Mouse (Mus musculus) liver, postnatal 0 days (tissue): ENCODE results near the gene Mrps26. TPM values are rescaled to one million over a fixed set of nuclear protein-coding genes. Genes with fewer than 3 reads are reported as not detected.
A peak's percentile ranks its signal among the peaks of the same experiment; 100 is the strongest.
"Not testable (repeated sequence)": the region's sequence is repeated elsewhere in the genome, so short reads cannot be mapped to it uniquely, and the experiment has no call there.

Experiments used
- ATAC-seq: fragments of 200-750 bp; cut with Nextera tagmentation; 2 replicates; pipeline ENCODE4 v1.8.0; 2017; ENCODE audit warnings: mild to moderate bottlenecking, moderate library complexity
- DNase-seq: peaks from one replicate; pipeline ENCODE4 v3.0.0-alpha.2; 2016
- H3K27ac ChIP-seq: fragments of 300-500 bp; sonication (generic); 2 replicates; pipeline ENCODE4 v1.5.1; 2014; ENCODE audit warnings: antibody characterized with exemption, moderate library complexity, mild to moderate bottlenecking, low read depth
- H3K27me3 ChIP-seq: fragments of 300-500 bp; sonication (generic); 2 replicates; pipeline ENCODE4 v1.6.1; 2014; ENCODE audit warnings: low read length, control low read depth, mixed read lengths; ENCODE audit not compliant: insufficient read depth
- H3K36me3 ChIP-seq: fragments of 300-500 bp; sonication (generic); replicated peaks from 2 replicates; pipeline ENCODE4 v1.6.1; 2014; ENCODE audit warnings: mild to moderate bottlenecking, control low read depth, low read length, moderate library complexity, mixed read lengths; ENCODE audit not compliant: insufficient read depth
- H3K4me1 ChIP-seq: fragments of 300-500 bp; sonication (generic); 2 replicates; pipeline ENCODE4 v1.6.1; 2014; ENCODE audit warnings: antibody characterized with exemption, mild to moderate bottlenecking, control low read depth; ENCODE audit not compliant: insufficient read depth
- H3K4me2 ChIP-seq: fragments of 300-500 bp; sonication (generic); 2 replicates; pipeline ENCODE4 v1.6.1; 2014; ENCODE audit warnings: low read depth, mild to moderate bottlenecking, low read length, moderate library complexity, mixed read lengths
- H3K4me3 ChIP-seq: fragments of 300-500 bp; sonication (generic); 2 replicates; pipeline ENCODE4 v1.5.1; 2014; ENCODE audit warnings: low read depth, low read length
- H3K9ac ChIP-seq: fragments of 300-500 bp; sonication (generic); replicated peaks from 2 replicates; pipeline ENCODE4 v1.6.1; 2014; ENCODE audit warnings: mild to moderate bottlenecking, moderate library complexity
- H3K9me3 ChIP-seq: fragments of 300-500 bp; sonication (generic); 2 replicates; pipeline ENCODE4 v1.6.1; 2016; ENCODE audit warnings: mild to moderate bottlenecking, control low read depth, low read length, mixed read lengths
- CTCF ChIP-seq: sonication (generic); IDR thresholded peaks from 2 replicates; pipeline ENCODE4 v1.5.1; 2016; ENCODE audit warnings: antibody characterized with exemption, low read depth
- EP300 ChIP-seq: IDR thresholded peaks from 2 replicates; pipeline ENCODE4 v1.6.1; 2016; ENCODE audit warnings: antibody characterized with exemption, low read depth, mild to moderate bottlenecking
- WGBS: fragments of 180-500 bp; shearing (Covaris S2); extraction: QIAGEN DNeasy Blood & Tissue Kit; methylation state at CpG from one replicate; pipeline ENCODE4 v1.1.7; 2014; ENCODE audit not compliant: insufficient replicate concordance; 5-methylcytosine and 5-hydroxymethylcytosine counted together
- polyA plus RNA-seq: library from polyadenylated mRNA; unstranded; fragments of >200 nt; fragmentation: Nextera tagmentation; extraction: Ambion mirVana; gene quantifications from 2 replicates; pipeline ENCODE4 v1.2.1, GENCODE M21; 2015

The Mrps26 gene
- 38.8 and 39.8 TPM in 2 replicates for polyA plus RNA-seq

DNA sequence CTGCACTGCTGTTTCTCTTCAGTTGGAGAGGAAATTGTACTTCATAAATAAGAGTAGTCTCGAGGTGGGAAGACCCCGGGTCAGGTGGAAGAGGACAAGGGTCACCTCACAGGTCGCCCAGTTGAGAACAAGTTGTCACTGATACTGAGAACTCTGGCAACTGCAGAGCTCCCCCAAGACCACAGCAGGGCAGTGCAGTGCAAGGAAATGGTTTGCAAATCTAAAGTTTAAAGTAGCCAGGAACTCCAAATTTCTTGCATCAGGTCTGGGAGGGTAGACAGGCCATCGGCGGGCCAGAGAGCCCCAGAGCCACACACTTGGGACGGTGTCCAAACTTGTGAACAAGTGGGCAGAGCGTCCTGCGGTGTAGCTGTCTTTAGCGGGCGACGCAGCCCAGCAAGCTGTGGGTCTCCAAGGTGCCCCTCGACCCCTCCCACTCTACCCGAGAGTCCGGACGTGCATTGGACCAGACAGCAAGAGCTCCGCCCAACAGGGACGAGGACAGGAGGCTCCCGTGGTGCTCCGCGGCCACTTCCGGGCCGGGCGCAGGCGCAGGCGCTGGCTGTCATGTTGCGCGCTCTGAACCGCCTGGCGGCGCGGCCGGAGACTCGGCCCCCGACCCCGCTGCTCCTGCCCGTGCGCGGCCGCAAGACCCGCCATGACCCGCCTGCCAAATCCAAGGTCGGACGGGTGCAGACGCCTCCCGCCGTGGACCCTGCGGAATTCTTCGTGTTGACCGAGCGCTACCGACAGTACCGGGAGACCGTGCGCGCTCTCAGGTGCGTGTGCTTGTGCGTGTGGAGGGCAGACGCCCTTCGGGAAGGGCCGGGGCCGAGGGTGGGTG, at the start of gene Mrps26:
Gene Mrps26 (plus strand): TSS at position 531 of the 844 bp plus-strand sequence.
- WGBS: under 1% methylated on average over 52 of the region's 61 CpGs
- peak; percentile 90 for DNase-seq
- peaks cover 7% of the 10 kb centered on the region for H3K36me3 ChIP-seq
- H3K27me3 ChIP-seq: no peaks in the 10 kb centered on the region
- no peaks in the 10 kb centered on the region for H3K9me3 ChIP-seq
- H3K9ac ChIP-seq: peak within 1 kb of the TSS; percentile 88
- H3K27ac ChIP-seq: peak within 1 kb of the TSS; percentile 66
- peak; percentile 99 for ATAC-seq
- peak within 1 kb of the TSS; percentile 92 for H3K4me3 ChIP-seq
- H3K4me2 ChIP-seq: peak within 1 kb of the TSS; percentile 76
- peaks cover 19% of the 10 kb centered on the region for H3K4me1 ChIP-seq
- TF ChIP-seq EP300 (no peak), CTCF (peak; percentile 55)

DNA sequence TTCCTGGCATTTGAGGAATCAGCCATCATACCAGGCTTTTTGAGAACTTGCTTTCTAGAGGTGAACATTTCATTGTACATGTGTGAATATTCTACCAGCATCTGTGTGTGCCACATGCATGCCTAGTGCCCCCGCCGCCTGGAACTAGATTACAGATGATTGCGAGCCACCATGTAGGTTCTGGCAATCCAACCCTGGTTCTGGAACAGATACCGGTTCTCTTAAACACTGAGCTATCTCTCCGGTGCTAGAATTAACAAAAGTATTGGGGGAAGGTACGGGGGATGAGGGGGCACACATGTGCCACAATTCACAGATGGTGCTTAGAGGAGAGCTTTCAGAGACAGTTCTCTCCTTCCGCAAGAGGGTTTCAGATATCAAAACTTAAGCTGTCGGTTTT, 49.6 kb upstream of the Mrps26 start:
- no peak overlapping the region for H3K4me2 ChIP-seq
- no peak for TF ChIP-seq EP300
- no peak for TF ChIP-seq CTCF
- H3K4me3 ChIP-seq: no peak overlapping the region
- H3K9me3 ChIP-seq: no peaks in the 10 kb centered on the region; the same call in 1 of the 2 replicates
- DNase-seq (no peak), ATAC-seq (no peak)
- no peak overlapping the region for H3K27ac ChIP-seq
- WGBS: 90% methylated on average over 8 of the region's 8 CpGs
- no peaks in the 10 kb centered on the region for H3K4me1 ChIP-seq
- H3K9ac ChIP-seq: no peak overlapping the region
- no peaks in the 10 kb centered on the region for H3K27me3 ChIP-seq
- peaks cover 16% of the 10 kb centered on the region for H3K36me3 ChIP-seq

DNA sequence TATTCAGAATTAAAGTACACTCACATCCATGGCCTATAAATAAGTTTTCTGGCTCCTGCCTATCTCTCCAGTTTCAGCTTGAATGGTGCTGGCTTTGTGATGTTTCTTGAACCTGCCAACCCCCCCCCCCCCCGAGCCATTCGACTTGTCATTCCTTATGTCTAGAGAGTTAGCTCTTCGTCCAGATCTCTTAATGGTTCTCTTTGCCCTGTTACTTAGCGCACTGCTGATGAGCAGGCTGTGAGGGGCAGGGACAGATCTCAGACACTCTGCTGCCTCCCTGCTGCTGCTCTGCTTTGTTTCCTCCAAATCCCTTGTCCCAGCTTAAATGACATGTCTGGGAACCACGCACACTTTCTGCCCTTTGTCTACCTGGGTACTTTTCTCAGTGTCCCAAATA, 47.8 kb upstream of the Mrps26 start:
- Histone ChIP-seq H3K4me2 (no peak overlapping the region), H3K36me3 (peaks cover 25% of the 10 kb centered on the region), H3K9ac (no peak overlapping the region), H3K4me3 (no peak overlapping the region), H3K27me3 (no peaks in the 10 kb centered on the region), H3K4me1 (no peaks in the 10 kb centered on the region), H3K9me3 (no peaks in the 10 kb centered on the region; the same call in 1 of the 2 replicates), H3K27ac (no peak overlapping the region)
- DNase-seq: no peak
- 86% methylated on average over 5 of the region's 5 CpGs for WGBS
- no peak for ATAC-seq
- no peak for TF ChIP-seq EP300
- no peak for TF ChIP-seq CTCF

DNA sequence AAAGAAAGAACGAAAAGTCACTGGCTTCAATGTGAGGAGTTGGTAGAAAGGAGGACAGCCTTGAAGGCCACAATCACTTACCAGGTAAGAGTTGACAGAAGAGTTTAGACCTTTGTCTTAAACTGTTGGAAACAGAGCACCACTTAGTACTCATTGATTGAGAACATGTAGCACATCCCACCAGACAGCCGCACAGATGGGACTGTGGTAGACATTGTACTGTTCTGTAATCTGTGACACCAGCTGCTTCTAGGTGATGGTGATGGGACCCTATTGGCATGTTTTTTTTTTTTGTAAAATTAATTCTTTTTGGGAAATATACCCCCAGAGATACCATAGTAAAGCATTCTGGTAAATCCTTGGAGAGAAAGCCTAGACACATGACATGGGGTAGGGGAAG, 41.6 kb upstream of the Mrps26 start:
- no peak for TF ChIP-seq EP300
- TF ChIP-seq CTCF: no peak
- WGBS: 90% methylated on average over 2 of the region's 2 CpGs
- H3K9me3 ChIP-seq: no peaks in the 10 kb centered on the region
- H3K27ac ChIP-seq: no peak overlapping the region
- H3K27me3 ChIP-seq: no peaks in the 10 kb centered on the region
- no peak overlapping the region for H3K4me2 ChIP-seq
- no peak overlapping the region for H3K4me3 ChIP-seq
- no peak for ATAC-seq
- no peak overlapping the region for H3K9ac ChIP-seq
- DNase-seq: no peak
- H3K4me1 ChIP-seq: no peaks in the 10 kb centered on the region
- H3K36me3 ChIP-seq: peaks cover 42% of the 10 kb centered on the region

DNA sequence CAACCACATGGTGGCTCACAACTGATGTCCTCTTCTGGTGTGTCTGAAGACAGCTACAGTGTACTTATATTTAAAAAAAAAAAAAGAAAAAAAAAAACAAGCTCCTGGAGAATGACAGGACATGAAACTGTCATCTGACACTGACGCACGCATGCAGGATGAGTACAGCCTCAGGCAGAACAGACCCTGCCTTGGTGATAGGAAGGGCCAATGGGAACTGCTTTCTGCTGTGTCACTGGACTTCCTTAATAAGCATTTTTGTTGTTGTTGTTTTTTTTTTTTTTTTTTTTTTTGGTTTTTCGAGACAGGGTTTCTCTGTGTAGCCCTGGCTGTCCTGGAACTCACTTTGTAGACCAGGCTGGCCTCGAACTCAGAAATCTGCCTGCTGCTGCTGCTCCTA, 38.1 kb upstream of the Mrps26 start:
- H3K9ac ChIP-seq, H3K4me3 ChIP-seq, H3K4me1 ChIP-seq, ATAC-seq, H3K9me3 ChIP-seq, H3K4me2 ChIP-seq, DNase-seq, H3K27me3 ChIP-seq, H3K27ac ChIP-seq: not testable (repeated sequence)
- H3K36me3 ChIP-seq: peaks cover 28% of the 10 kb centered on the region
- 87% methylated on average over 3 of the region's 4 CpGs for WGBS

DNA sequence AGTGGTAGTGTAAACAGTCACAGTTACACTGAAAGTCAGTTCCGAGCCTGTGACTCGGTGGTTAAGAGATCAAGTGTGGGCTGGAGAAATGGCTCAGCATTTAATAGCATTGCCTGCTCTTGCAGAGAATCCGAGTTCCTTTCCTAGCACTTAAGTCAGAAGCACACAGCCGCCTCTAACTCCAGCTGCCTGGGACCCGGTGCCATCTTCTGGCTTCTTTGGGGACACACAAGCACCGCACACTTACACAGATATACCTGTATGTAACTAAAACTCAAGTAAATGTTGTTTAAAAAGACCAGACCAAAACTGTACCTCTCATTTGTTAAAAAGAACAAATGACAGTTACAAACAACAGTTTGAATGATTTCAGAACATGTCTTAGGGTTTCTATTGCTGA, 35.1 kb upstream of the Mrps26 start:
- Histone ChIP-seq H3K27me3 (no peaks in the 10 kb centered on the region), H3K27ac (no peak overlapping the region), H3K9ac (no peak overlapping the region), H3K4me3 (no peak overlapping the region), H3K4me1 (no peaks in the 10 kb centered on the region), H3K36me3 (peaks cover 16% of the 10 kb centered on the region), H3K9me3 (no peaks in the 10 kb centered on the region), H3K4me2 (no peak overlapping the region)
- DNase-seq: no peak
- 89% methylated on average over 6 of the region's 6 CpGs for WGBS
- no peak for ATAC-seq
- TF ChIP-seq CTCF (no peak), EP300 (no peak)
